Mouse (Mus musculus) mouse trophoblast stem cell (cell line): ENCODE data around the gene Gm21293.
"Not testable (repeated sequence)": the region's sequence is repeated elsewhere in the genome, so short reads cannot be mapped to it uniquely, and the experiment has no call there.

Experiments
- in situ Hi-C, 2 experiments: fragments of 300-500 bp; cut with MseI, MboI; formaldehyde crosslinking; loops; 2 replicates in 1 of 2; 3 replicates in 1 of 2; pipeline ENCODE4 v1.15.1; 2025

Gm21293 gene

GRCm38 (mm10) chr10:104142687-104143086, at the start of gene Gm21293:
Gm21293 (plus strand) TSS chr10:104142987.
- in situ Hi-C loops, result not testable (repeated sequence)

DNA sequence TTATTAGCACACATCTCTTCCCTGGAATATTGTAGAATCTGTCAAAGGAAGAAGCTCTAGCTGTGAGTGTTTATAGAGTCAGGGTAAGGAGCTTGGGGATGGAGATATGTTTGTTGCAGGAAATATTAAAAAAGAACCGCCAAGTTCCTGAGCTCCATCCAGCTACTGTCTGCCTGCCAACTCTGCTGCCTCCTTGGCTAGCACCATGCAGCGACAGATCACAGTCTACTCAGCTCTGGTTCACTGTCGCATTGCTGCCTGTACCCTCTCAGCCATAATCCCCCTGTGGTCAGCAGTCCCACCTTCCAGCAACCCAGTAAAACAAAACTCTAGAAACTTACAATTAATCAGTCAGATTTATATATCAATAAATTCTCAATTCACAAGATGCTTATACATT, 32.7 kb upstream of the Gm21293 start:
- in situ Hi-C loops, result no loop called here

- in situ Hi-C loops, result no loop called here
Measured at GRCm38 (mm10) chr10:104118312-104118711, 24.5 kb upstream of the Gm21293 start.

- in situ Hi-C loops, result not testable (repeated sequence)
Measured at GRCm38 (mm10) chr10:104151197-104151596, 8.4 kb downstream of the Gm21293 start, which contains the start of gene Gm6763. Gm6763 (plus strand) TSS chr10:104151497.

DNA sequence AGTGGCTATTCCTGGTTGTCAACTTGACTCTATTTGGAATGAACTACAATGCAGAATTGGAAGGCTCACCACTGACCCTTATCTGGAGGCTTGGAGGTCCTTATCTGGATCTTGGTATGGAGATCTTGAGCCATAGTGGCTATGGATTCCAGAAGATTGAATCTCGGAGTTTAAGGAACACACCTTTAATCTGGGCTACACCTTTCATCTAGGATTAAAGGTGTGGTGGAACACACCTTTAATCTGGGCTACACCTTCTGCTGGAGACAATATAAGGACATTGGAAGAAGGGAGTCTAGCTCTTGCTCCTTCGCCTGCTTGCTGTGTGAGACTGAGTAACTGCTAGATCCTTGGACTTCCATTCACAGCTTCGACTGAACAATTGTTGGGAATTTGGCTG, 16.9 kb downstream of the Gm21293 start, which contains the start of gene Gm8764:
TSS of gene Gm8764 (plus strand) at position 301 of the 400 bp plus-strand sequence.
- in situ Hi-C loops, result not testable (repeated sequence)

DNA sequence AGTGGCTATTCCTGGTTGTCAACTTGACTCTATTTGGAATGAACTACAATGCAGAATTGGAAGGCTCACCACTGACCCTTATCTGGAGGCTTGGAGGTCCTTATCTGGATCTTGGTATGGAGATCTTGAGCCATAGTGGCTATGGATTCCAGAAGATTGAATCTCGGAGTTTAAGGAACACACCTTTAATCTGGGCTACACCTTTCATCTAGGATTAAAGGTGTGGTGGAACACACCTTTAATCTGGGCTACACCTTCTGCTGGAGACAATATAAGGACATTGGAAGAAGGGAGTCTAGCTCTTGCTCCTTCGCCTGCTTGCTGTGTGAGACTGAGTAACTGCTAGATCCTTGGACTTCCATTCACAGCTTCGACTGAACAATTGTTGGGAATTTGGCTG, 25.4 kb downstream of the Gm21293 start, which contains the start of gene Gm21304:
TSS of gene Gm21304 (plus strand) at position 301 of the 400 bp plus-strand sequence.
- in situ Hi-C loops, result not testable (repeated sequence)

DNA sequence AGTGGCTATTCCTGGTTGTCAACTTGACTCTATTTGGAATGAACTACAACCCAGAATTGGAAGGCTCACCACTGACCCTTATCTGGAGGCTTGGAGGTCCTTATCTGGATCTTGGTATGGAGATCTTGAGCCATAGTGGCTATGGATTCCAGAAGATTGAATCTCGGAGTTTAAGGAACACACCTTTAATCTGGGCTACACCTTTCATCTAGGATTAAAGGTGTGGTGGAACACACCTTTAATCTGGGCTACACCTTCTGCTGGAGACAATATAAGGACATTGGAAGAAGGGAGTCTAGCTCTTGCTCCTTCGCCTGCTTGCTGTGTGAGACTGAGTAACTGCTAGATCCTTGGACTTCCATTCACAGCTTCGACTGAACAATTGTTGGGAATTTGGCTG, 33.9 kb downstream of the Gm21293 start, which contains the start of gene Gm21312:
TSS of gene Gm21312 (plus strand) at position 301 of the 400 bp plus-strand sequence.
- in situ Hi-C loops, result not testable (repeated sequence)

GRCm38 (mm10) chr10:104185233-104185632, 42.4 kb downstream of the Gm21293 start, which contains the start of gene Gm20765:
Gm20765 (plus strand) TSS chr10:104185533.
- in situ Hi-C loops, result not testable (repeated sequence)

DNA sequence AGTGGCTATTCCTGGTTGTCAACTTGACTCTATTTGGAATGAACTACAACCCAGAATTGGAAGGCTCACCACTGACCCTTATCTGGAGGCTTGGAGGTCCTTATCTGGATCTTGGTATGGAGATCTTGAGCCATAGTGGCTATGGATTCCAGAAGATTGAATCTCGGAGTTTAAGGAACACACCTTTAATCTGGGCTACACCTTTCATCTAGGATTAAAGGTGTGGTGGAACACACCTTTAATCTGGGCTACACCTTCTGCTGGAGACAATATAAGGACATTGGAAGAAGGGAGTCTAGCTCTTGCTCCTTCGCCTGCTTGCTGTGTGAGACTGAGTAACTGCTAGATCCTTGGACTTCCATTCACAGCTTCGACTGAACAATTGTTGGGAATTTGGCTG, 51.0 kb downstream of the Gm21293 start, which contains the start of gene Gm4340:
TSS of gene Gm4340 (plus strand) at position 301 of the 400 bp plus-strand sequence.
- in situ Hi-C loops, result not testable (repeated sequence)
